Mouse (Mus musculus) lung, embryonic 15.5 days (tissue): ENCODE results near the gene Esd. TPM values are rescaled to one million over a fixed set of nuclear protein-coding genes. Genes with fewer than 3 reads are reported as not detected.

ENCODE experiments used
- ATAC-seq: fragments of 200-750 bp; cut with Nextera tagmentation; 2 replicates; pipeline ENCODE4 v1.8.0; 2017; ENCODE audit warnings: moderate number of reproducible peaks, borderline replicate concordance; ENCODE audit not compliant: low FRiP score, low TSS enrichment; ENCODE audit errors: extremely low read depth
- H3K27ac ChIP-seq: fragments of 300-500 bp; sonication (generic); 2 replicates; pipeline ENCODE4 v1.5.1; 2015; ENCODE audit warnings: moderate library complexity, mild to moderate bottlenecking, inconsistent platforms
- H3K27me3 ChIP-seq: fragments of 300-500 bp; sonication (generic); 2 replicates; pipeline ENCODE4 v1.6.1; 2015; ENCODE audit warnings: inconsistent platforms
- H3K36me3 ChIP-seq: fragments of 300-500 bp; sonication (generic); 2 replicates; pipeline ENCODE4 v1.6.1; 2015; ENCODE audit warnings: inconsistent platforms
- H3K4me1 ChIP-seq: fragments of 300-500 bp; sonication (generic); 2 replicates; pipeline ENCODE4 v1.6.1; 2015; ENCODE audit warnings: inconsistent platforms
- H3K4me2 ChIP-seq: fragments of 300-500 bp; sonication (generic); 2 replicates; pipeline ENCODE4 v1.6.1; 2015; ENCODE audit warnings: inconsistent platforms, mild to moderate bottlenecking, moderate library complexity
- H3K4me3 ChIP-seq: fragments of 300-500 bp; sonication (generic); 2 replicates; pipeline ENCODE4 v1.5.1; 2015; ENCODE audit warnings: mild to moderate bottlenecking, inconsistent platforms
- H3K9ac ChIP-seq: fragments of 300-500 bp; sonication (generic); 2 replicates; pipeline ENCODE4 v1.6.1; 2015; ENCODE audit warnings: inconsistent platforms
- H3K9me3 ChIP-seq: fragments of 300-500 bp; sonication (generic); 2 replicates; pipeline ENCODE4 v1.6.1; 2016; ENCODE audit warnings: inconsistent platforms
- WGBS: fragments of 180-500 bp; shearing (Covaris S2); methylation state at CpG from one replicate; pipeline ENCODE4 v1.1.7; 2015; 5-methylcytosine and 5-hydroxymethylcytosine counted together
- polyA plus RNA-seq: library from polyadenylated mRNA; unstranded; fragments of >200 nt; fragmentation: Nextera tagmentation; extraction: Ambion mirVana; gene quantifications from 2 replicates; pipeline ENCODE4 v1.2.1, GENCODE M21; 2015

Gene Esd
- polyA plus RNA-seq, 1 experiment from 2014 or later: 343 TPM

GRCm38 (mm10) chr14:74736850-74737249, 4.8 kb downstream of the Esd start:
- H3K36me3 ChIP-seq: peaks cover 55% of the 10 kb centered on the region
- H3K4me3 ChIP-seq: no peak overlapping the region
- WGBS: 96% methylated on average over 6 of the region's 6 CpGs
- ATAC-seq: no peak
- no peak overlapping the region for H3K9ac ChIP-seq
- no peak overlapping the region for H3K4me2 ChIP-seq
- no peak overlapping the region for H3K27ac ChIP-seq
- no peaks in the 10 kb centered on the region for H3K9me3 ChIP-seq
- H3K4me1 ChIP-seq: peaks cover 19% of the 10 kb centered on the region
- H3K27me3 ChIP-seq: no peaks in the 10 kb centered on the region

DNA sequence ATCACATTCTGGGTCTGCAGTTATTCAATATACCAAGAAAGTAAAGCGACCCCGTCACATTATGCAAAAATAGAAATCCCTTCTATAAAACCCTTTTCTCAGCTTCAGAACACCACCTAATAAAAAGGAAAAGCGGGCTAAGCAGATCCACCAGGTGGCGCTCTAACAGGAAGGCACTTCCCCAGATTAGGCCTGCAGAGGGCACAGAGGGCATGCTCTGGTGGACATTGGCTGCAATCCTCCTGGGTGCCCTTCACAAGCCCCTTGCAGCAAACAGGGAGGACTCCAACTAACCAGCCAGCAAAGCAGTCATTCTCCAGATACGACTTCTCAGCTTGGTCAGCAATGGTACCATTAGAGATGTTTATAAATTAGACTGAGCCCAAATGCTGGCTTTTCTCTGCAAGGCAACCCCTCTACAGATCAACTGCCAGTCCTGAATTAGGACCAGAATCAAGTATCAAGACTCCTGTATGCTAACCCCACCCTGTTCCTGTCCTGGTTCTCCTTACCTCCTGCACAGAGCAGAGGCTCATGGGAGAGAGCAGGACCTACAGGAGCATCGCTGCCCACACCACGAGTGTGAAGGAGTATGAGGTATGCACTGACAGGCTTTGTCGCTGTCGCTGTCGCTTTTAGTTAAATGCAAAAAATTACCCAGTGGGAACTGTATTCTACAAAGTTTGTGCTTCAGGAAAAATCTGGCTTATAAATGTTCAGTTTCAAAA, 32.3 kb downstream of the Esd start:
- Histone ChIP-seq H3K4me2 (no peak overlapping the region), H3K27ac (no peak overlapping the region), H3K4me3 (no peak overlapping the region), H3K9me3 (no peaks in the 10 kb centered on the region), H3K4me1 (peaks cover 5% of the 10 kb centered on the region; the same call in 1 of the 2 replicates), H3K27me3 (no peaks in the 10 kb centered on the region), H3K9ac (no peak overlapping the region), H3K36me3 (peaks cover 18% of the 10 kb centered on the region)
- 59% methylated on average over 10 of the region's 10 CpGs for WGBS
- ATAC-seq: no peak

DNA sequence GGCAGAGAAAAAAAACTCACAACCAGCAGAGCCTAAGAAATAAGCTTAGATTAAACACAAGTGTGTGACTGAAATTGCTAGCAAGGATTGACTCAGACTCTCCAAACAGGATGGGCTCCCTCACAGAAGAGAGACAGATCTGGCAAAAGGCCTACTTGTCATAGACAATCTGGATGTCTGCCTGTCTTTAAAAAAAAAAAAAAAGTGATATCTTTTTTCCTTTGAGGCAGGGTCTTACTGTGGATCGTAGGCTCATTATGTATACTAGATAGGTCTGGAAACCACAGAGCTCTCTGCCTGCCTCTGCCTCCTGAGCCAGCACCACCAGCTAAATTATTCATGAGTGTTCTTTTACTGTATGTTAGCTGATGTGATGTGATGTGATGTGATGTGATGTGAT, 35.8 kb downstream of the Esd start:
- Histone ChIP-seq H3K9me3 (no peaks in the 10 kb centered on the region), H3K4me2 (no peak overlapping the region), H3K4me1 (peaks cover 5% of the 10 kb centered on the region; the same call in 1 of the 2 replicates), H3K9ac (no peak overlapping the region), H3K27me3 (no peaks in the 10 kb centered on the region), H3K36me3 (peaks cover 29% of the 10 kb centered on the region), H3K27ac (no peak overlapping the region), H3K4me3 (no peak overlapping the region)
- WGBS: 50% methylated on average over 1 of the region's 1 CpGs
- ATAC-seq: peak; percentile 77; the same call in 1 of the 2 replicates

- Histone ChIP-seq H3K27ac (no peak overlapping the region), H3K36me3 (peaks cover 35% of the 10 kb centered on the region), H3K27me3 (no peaks in the 10 kb centered on the region), H3K4me2 (no peak overlapping the region), H3K4me3 (no peak overlapping the region), H3K9me3 (no peaks in the 10 kb centered on the region), H3K9ac (no peak overlapping the region), H3K4me1 (no peaks in the 10 kb centered on the region)
- 84% methylated on average over 10 of the region's 10 CpGs for WGBS
- no peak for ATAC-seq
Measured at GRCm38 (mm10) chr14:74774046-74774619, 42.0 kb downstream of the Esd start.

- Histone ChIP-seq H3K27me3 (no peaks in the 10 kb centered on the region), H3K36me3 (peaks cover 33% of the 10 kb centered on the region), H3K9me3 (no peaks in the 10 kb centered on the region), H3K27ac (no peak overlapping the region), H3K4me3 (no peak overlapping the region), H3K4me1 (no peaks in the 10 kb centered on the region), H3K4me2 (no peak overlapping the region), H3K9ac (no peak overlapping the region)
- ATAC-seq: no peak
- WGBS: 57% methylated on average over 11 of the region's 11 CpGs
Measured at GRCm38 (mm10) chr14:74784243-74784934, 52.3 kb downstream of the Esd start.

DNA sequence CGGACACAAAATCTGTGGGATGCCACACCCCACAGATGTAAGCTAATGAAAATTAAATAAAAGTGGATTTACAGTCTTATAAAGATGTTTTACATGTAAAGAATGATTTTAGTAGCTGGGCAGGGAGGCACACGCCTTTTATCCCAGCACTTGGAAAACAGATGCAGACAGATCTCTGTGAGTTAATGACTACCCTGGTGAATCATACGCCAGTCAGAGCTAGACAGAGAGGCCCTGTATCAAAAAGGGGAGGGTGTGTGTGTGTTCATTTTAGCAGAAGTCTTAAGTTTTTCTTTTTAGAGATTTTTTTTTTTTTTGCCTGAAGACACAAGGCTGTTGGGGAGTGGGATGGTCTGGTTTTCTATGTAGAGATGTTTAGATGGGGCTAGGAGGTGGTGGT, 55.6 kb downstream of the Esd start:
- no peak overlapping the region for H3K9ac ChIP-seq
- ATAC-seq: no peak
- H3K4me3 ChIP-seq: no peak overlapping the region
- H3K4me1 ChIP-seq: no peaks in the 10 kb centered on the region; the same call in 1 of the 2 replicates
- H3K9me3 ChIP-seq: no peaks in the 10 kb centered on the region
- H3K27ac ChIP-seq: no peak overlapping the region
- no peaks in the 10 kb centered on the region for H3K27me3 ChIP-seq
- H3K4me2 ChIP-seq: no peak overlapping the region
- WGBS: 93% methylated on average over 3 of the region's 3 CpGs
- peaks cover 33% of the 10 kb centered on the region for H3K36me3 ChIP-seq

- Histone ChIP-seq H3K36me3 (peaks cover 29% of the 10 kb centered on the region), H3K4me2 (no peak overlapping the region), H3K9me3 (no peaks in the 10 kb centered on the region), H3K9ac (no peak overlapping the region), H3K4me1 (no peaks in the 10 kb centered on the region; the same call in 1 of the 2 replicates), H3K27me3 (no peaks in the 10 kb centered on the region), H3K27ac (no peak overlapping the region), H3K4me3 (no peak overlapping the region)
- no peak for ATAC-seq
- 68% methylated on average over 8 of the region's 8 CpGs for WGBS
Measured at GRCm38 (mm10) chr14:74788766-74789165, 56.7 kb downstream of the Esd start.

GRCm38 (mm10) chr14:74790535-74790934, 58.4 kb downstream of the Esd start:
- WGBS: 60% methylated on average over 5 of the region's 5 CpGs
- H3K4me1 ChIP-seq: no peaks in the 10 kb centered on the region; the same call in 1 of the 2 replicates
- peaks cover 23% of the 10 kb centered on the region for H3K36me3 ChIP-seq
- no peaks in the 10 kb centered on the region for H3K9me3 ChIP-seq
- H3K9ac ChIP-seq: no peak overlapping the region
- no peaks in the 10 kb centered on the region for H3K27me3 ChIP-seq
- H3K4me2 ChIP-seq: no peak overlapping the region
- no peak overlapping the region for H3K4me3 ChIP-seq
- no peak for ATAC-seq
- H3K27ac ChIP-seq: no peak overlapping the region

DNA sequence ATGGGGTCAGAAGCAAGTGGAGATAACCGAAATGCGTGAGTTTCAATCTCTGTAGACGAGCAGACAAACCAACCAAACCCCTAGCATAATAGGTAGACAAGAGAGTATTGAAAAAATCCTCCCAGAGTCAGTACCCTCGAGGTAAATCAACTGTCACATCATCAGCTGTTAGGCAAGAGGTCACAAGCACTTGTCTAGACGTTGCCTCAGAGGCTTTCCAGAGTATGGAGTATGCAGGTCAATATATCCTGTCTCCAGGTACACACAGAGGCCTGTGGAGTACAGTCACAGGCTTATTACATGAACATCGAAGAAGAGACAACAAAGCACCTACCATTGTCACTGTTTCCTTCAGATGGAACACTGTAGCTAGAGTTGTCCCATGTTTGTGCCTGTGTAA, 60.7 kb downstream of the Esd start:
- Histone ChIP-seq H3K9ac (no peak overlapping the region), H3K36me3 (peaks cover 16% of the 10 kb centered on the region; the same call in 1 of the 2 replicates), H3K4me2 (no peak overlapping the region), H3K27ac (no peak overlapping the region), H3K4me3 (no peak overlapping the region), H3K27me3 (no peaks in the 10 kb centered on the region), H3K4me1 (no peaks in the 10 kb centered on the region; the same call in 1 of the 2 replicates), H3K9me3 (no peaks in the 10 kb centered on the region)
- no peak for ATAC-seq
- 69% methylated on average over 6 of the region's 6 CpGs for whole genome bisulfite sequencing

GRCm38 (mm10) chr14:74794931-74795330, 62.8 kb downstream of the Esd start:
- Histone ChIP-seq H3K27me3 (no peaks in the 10 kb centered on the region), H3K4me3 (no peak overlapping the region), H3K4me1 (no peaks in the 10 kb centered on the region; the same call in 1 of the 2 replicates), H3K27ac (no peak overlapping the region), H3K9me3 (no peaks in the 10 kb centered on the region), H3K36me3 (peaks cover 22% of the 10 kb centered on the region; the same call in 1 of the 2 replicates), H3K4me2 (no peak overlapping the region), H3K9ac (no peak overlapping the region)
- WGBS: 54% methylated on average over 12 of the region's 12 CpGs
- no peak for ATAC-seq

GRCm38 (mm10) chr14:74797386-74798062, 65.4 kb downstream of the Esd start:
- WGBS: 82% methylated on average over 10 of the region's 10 CpGs
- Histone ChIP-seq H3K36me3 (peaks cover 43% of the 10 kb centered on the region), H3K4me1 (no peaks in the 10 kb centered on the region), H3K4me3 (no peak overlapping the region), H3K9ac (no peak overlapping the region), H3K27me3 (no peaks in the 10 kb centered on the region), H3K9me3 (no peaks in the 10 kb centered on the region), H3K27ac (no peak overlapping the region), H3K4me2 (no peak overlapping the region)
- ATAC-seq: no peak
